Mouse (Mus musculus): ENCODE measurements around the gene Slc50a1. TPM values are rescaled to one million over a fixed set of nuclear protein-coding genes. Genes with fewer than 3 reads are reported as not detected.

The Slc50a1 gene
- total RNA-seq, 2 experiments from 2014 or later, result 62.4 to 63.1 TPM

DNA sequence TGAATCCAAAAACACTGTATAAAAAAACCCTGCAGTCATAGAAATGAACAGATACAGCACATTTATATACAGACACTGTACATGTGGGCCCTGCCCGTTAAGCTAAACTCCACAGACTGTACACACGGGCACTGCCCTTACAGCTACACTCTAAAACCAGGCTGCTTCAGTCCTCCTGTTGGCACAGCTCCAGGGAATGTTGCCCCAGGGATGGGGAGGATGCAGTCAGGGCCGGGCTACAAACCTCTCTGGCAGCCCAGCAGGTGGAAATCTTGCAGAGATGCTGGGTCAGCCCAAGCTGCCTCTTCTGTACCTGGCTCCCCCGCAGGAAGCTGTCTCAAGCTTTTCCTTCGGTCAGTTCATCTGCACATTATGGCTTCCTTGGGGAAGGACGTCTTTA, 1.4 kb upstream of the Slc50a1 start:
- DNase-seq (ENCODE audit: low spot score in 2 of 2), result no peak

DNA sequence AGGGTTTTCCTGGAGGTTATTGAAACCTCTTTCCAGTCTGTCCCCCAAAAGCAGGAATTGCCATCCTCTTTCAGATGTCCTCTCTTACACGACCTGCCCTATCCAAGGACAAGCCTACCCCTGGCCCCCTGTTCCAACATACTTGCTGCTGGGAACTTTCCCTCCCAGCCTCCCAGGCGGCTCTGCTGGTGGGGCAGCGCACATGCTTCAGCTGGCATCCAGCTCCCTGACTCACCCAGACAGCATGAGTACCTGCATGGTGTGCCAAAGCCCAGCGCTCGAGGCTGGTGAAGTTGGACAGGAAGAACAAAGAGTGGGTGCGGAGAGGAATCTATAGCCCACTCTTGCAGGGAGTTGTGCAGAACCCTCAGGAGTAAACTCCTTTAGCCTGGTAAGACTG, 521 bp upstream of the Slc50a1 start:
- DNase-seq (ENCODE audit: low spot score in 2 of 2), result no peak

DNA sequence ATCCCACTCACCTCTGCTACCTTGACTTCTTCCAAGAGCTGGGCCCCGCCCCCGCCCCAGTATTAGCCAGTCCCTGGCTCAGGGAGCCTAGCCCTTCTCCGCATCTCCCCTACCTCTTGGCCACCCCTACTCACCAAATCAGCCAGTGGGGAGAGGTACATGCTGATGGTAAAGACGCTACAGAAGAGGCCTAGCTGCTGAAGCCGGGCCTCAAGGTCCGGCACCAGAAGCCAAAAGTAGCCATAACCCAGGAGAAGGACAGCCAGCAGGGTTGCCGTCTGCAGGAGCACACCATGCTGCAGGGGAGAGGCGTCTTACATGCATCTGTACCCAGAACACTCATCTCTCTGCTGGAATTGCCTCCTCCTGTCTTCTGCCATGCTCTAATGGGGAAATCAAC, 1.5 kb downstream of the Slc50a1 start:
- no peak for DNase-seq (ENCODE audit: low spot score in 2 of 2)

DNA sequence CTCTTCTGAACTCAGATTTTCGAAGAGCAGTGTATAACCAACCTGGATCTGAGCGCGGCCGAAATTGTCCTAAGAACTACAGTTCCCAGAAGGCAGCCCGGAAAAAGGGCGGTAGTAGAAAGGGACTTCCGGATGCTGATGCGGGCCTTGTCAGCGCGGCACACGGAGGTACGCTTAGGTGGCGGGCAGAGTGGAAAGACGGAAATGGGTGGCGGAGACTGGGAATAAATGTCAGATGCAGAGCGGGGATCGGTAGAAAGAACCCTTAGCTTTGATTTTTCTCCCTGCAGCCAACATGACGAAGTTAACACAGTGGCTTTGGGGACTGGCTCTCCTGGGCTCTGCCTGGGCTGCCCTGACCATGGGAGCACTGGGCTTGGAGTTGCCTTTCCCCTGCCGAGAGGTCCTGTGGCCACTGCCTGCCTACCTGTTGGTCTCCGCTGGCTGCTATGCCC, 3.9 kb downstream of the Slc50a1 start:
- no peak for DNase-seq (ENCODE audit: low spot score in 2 of 2)

DNA sequence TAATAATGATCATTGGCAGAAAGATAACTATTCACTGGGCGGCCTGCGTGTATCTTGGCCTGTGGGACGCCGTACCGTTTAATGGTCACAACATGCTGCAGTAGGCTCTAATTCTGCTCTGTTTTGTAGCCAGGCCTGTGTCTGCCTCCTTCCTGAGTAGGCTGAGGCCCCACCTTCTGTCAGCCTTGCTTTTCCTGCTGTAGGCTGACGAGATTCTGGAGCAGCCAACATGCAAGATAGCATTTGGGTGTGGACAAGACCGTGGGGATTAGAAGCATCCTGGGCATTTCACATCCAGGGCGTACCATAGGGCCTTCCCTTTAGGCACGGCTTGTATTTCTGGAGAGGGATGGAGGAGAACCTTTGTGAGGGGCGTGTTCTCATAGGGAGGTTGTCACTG, 8.0 kb downstream of the Slc50a1 start:
- no peak for DNase-seq (ENCODE audit: low spot score in 2 of 2)

DNA sequence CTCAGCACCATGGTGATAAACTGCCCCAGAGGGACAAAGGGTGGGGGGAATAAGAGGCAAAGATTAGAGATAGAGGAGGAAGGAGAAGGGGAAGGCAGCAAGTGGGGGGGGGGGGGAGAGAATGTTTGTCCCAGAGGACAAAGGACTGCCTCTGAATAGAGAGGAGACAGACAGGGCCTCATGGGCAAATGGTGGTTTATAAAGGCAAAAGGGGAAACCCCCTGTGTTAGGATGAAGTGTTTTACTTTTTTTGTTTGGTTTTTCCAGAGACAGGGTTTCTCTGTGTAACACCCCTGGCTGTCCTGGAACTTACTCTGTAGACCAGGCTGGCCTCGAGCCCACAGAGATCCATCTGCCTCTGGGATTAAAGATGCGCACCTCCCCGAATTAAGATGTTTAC, 10.2 kb downstream of the Slc50a1 start:
- no peak for DNase-seq (ENCODE audit: low spot score in 2 of 2)

DNA sequence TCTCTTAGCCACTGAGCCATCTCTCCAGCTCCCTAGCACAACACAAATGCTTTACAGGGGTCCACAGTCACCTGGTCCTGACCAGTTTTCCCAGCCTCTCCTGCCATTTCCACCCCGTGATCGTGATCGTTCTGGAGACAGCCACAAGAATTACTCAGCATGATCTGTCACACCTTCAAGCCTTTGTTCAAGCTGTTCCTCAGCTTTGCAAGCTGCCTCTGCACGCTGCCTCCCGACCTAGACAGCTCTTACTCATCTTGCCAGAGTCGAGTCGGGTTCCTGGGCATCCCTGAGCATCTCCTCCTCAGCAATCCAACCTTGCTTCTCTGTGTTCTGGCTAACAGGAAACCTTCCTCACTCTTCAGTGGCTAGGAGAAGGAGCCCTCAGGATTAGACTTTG, 11.3 kb downstream of the Slc50a1 start, which contains the start of gene Dpm3:
Gene Dpm3, plus strand, starts transcription at position 283 of the 400 bp plus-strand sequence.
- DNase-seq (ENCODE audit: low spot score in 2 of 2), result no peak

DNA sequence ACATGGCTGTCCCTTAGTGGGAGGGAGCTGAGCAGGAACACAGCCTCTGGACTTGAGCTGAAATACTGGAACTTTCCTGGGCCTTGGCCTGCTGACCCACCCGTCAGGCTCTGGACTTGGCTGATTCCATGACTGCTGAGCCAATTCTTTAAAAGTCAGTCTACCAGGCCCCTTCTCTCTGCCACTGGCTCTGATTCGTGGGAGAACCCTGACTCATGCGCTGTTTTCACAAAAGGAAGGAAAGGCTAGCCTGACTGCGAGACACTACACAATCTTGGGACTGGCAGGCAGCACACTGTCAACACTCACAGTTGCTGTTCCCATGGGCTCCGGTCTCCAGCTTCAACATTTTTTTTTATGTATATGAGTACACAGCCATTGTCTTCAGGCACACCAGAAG, 14.2 kb downstream of the Slc50a1 start:
- no peak for DNase-seq (ENCODE audit: low spot score in 2 of 2)

DNA sequence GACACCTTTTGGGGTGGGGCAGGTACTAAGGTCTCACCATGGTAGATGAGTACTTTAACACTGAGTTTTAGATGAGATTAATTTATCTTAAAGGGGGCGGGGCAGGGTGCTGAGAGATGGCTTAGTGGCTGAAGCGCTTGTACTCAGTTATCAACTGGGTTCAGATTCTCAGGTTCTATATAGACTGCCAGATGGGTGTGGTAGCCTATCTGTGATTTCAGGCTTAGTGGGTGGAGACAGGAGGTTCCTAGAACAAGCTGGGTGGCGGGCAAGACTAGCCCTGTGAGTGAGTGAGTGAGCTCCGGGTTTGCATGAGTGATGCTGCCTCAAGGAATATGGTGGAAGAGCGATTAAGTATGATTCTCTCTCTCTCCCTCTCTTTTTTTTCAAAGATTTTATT, 15.4 kb downstream of the Slc50a1 start:
- DNase-seq (ENCODE audit: low spot score in 2 of 2), result no peak

DNA sequence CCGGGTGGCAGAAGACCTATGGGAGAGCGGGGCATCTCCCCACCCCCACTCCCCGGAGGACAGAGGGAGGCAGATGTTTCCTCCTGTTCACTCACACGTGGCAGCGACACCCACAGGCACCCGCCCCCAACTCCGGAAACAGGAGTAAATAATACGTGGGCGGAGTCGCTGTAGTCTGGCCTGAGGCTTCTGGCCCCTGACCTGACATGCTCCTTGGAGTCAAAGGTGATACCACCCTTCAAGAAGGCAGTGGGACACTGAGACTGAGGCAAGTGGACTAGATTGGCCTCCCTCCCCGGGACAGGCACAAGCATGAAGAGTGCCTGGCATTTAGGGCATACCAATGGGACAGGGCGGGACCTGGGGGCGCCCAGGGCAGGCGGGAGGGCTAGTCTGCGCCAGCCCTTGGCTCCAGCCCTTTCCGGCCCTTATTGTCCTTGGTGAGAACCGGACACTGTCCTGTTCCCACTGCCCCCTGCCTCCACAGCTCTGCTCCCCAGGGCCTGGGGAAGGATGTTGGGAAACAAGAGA, 18.9 kb downstream of the Slc50a1 start:
- no peak for DNase-seq (ENCODE audit: low spot score in 2 of 2)

DNA sequence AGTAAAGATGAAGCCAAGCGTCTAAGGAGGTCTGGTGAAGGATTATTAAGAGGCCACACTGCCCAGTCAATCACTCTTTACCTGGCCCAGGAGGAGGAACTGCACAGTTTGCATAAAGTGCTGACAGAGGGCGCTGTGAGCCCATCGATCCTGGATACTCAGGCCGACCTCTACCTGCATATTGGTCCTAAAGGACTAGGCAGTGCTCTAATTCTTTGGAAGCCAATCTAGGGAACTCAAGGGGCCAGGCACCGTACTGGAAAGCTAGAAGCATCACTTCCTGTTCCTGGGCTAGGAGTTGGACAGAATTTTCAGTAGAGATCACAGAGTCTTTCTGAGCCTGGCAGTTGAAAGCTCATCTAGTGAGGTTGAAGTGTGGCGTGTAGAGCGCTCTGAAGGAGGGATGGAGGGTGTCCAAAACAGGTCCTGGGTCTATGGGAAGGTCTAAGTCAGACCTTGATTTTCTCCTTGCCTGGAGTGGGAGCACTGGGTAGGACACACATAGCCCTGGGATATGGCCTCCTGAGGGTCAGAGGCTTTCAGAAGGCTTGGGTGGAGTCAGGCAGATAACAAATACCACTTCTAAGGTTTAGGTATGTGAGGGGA, 19.8 kb downstream of the Slc50a1 start:
- no peak for DNase-seq (ENCODE audit: low spot score in 2 of 2)

DNA sequence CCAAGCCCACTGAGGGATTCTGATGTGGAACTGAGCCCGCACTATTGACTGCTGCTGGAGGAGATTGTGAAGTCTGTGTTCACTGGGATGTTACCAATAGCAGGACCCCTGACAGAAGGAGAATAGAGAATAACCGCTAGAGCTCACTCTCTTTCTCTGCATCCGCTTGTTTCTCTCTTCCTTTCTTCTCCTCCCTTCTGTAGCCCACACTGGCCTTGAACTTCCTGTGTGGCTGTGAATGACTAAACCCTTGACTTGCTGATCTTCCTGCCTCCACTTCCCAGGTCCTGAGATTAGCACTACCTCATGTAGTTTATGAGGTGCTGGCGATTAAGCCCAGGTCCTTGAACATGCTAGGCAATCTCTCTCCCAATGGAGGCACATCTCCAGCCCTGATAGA, 22.9 kb downstream of the Slc50a1 start:
- no peak for DNase-seq (ENCODE audit: low spot score in 2 of 2)

DNA sequence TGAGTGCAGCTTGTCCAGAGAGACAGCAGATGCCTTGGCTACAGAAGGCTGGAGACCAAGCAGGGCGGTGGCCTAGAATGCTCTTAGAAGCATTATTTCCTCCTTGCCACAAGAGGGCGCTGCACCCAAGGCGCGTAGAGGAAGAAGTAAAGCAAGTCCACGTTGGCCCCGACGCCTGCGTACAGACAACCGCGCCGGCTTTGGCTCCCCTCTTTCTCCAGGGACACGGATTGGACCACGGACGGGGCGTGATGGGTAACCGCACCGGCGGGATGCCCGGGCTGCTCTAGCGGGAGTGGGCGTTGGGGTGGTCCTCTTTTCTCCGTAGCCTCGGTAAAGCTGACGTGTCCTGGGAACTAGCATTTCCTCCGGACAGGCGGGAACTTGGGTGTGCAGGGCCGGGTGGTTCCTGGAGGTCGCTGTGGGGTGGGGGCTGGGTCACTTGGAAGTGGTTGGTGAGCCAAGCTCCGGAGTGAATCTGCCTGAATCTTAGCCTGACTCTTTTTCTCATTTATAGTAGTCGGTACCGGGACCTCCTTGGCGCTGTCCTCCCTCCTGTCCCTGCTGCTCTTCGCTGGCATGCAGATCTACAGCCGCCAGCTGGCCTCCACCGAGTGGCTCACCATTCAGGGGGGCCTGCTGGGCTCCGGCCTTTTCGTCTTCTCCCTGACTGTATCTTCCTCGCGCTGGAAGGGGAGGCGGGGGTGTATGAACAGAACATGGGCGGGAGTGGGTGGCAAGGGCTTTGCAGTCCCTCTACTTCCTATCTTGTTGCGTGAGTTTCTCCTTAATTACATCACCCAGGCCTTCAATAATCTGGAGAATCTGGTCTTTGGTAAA, 23.9 kb downstream of the Slc50a1 start, which contains the start of gene Trim46:
Gene Trim46, minus strand, starts transcription at position 49 of the 840 bp plus-strand sequence.
- DNase-seq (ENCODE audit: low spot score in 2 of 2), result peak; percentile 66 to 81

DNA sequence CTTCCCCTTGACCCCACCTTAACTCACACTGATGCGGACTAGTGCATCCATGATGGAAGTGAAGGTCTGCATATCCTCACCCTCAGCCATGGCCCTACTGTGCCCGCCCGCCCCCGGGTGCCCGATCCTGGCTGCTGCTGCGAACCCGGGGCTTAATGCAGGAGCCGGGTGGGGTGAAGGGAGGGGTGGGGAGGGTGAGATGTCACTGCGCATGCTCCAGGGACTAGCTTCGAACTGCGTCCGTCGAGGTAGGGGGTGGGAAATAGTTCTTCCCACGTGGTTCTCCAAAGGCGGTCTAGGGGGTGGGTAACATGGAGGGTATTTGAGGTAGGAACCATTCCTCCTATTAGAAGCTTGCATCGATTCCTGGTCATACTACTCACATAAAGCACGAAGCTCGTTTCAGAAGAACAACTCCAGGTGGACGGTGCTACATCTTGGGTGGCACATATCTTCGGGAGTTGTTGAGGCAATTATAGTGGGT, 24.6 kb downstream of the Slc50a1 start, which contains the start of gene Krtcap2:
Gene Krtcap2, plus strand, starts transcription at position 279 of the 484 bp plus-strand sequence.
- no peak for DNase-seq (ENCODE audit: low spot score in 2 of 2)

DNA sequence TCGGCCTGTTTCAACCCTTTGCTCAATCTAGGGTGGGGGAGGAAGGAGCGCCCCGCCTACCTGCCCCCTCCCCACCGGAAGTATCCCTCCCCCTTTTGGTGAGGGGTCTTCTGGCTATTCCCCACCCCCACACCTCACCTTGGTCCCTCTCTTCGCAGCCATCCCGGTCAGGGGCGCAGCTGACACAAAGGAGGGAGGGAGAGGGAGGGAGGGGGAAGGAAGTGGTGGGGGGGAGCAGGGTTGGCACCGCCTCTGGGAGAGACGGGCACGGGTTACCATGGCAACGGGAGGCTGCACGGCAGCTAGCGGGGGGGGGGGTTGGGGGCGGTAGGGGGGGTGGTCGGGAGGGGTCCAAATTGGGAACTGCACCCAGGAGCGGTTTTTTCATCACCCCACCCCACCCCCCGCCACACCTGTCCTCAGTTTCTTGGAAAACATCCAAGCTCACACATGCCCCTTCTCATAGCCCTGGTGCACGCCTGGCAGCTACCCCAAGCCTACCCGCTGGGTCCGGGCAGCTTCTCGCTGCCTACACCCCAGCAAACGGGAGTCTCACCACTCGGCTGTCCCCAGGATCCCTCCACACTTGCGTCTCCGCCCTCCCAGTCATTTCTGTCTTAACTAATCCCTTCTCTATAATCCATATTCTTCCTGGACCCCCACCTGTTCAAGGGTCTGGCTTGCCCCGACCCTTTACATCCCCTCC, 25.2 kb downstream of the Slc50a1 start:
- no peak for DNase-seq (ENCODE audit: low spot score in 2 of 2)

DNA sequence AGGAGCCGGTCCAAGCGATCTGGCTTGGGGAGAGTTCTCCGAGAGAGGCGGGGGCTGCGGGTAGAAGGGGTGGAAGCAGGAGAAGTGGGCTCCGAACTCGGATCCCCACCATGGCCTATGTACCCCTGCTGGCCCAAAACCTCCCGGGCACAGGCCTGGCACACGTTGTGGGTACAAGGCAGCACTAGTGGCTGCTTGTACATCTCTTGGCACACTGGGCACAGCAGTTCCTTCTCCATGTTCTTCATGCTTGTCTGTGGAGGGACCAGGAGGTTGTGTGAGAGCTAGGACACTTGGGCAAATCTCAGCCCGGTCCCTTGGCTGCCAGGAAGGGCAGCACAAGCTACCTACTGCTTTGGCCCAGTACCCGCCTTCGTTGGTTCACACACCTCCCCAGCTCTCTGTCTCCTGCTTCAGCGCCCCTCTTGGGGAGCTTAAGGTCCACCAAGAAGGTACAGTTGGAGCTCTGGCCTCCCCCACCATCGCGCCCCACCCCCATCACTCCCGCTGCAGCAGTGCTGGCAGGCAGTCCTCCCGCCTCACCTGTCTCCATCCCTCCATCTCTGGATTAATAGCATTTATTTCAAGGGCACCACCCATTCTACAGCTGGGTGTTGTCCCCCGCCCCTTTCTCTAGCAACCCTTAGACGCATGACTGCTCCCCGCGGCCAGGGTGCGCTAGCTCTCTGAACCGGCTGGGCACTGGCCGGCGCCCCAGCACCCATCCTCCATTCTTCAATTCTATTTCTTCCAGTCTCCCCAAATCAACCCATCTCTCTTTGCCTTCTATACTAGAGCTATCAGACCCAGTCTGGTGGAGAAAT, 26.0 kb downstream of the Slc50a1 start:
- no peak for DNase-seq (ENCODE audit: low spot score in 2 of 2)

DNA sequence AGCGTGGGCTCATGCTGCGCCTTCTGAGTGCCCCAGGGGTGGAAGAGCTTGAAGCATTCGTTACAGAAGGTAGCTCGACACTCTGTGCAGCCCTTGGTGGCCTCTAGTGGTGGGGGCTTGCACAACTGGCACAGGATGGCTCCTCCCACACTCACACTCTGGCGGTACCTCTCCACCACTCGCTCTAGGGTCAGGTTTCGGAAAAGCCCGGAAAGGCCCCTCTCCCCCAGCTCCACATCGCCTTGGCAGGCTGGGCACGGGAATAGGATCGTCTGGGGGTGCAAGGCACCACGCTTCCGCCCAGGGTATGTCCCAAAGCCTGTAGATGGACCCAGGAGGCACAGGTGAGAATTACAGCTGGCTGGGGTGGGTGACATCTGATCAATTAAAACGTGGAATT, 26.8 kb downstream of the Slc50a1 start:
- no peak for DNase-seq (ENCODE audit: low spot score in 2 of 2)

DNA sequence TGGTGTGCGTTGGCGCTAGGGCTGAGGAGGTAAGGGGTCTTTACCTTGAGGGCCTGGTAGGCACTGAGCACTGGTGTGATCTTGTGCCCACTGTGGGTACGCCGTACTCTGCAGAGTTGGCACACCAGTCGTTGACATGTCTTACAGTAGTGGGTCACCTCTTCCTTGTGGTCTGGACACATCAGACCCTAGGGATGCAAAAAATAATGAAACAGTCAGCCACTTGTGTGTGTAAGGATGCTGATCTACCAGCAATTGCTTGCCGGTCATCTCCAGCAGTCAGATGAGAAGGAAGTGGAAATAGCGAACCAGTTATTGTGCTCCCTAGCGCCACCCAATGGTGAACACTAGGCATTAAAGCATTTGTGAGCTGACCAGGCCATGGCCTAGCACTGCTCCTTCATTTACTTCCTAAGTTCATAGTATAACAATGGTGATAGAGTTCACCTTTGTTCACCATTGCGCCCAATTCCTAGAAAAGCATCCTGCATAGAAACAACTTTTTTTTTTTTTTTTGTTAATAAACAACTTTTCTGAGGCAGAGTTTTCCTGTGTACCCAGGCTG, 28.0 kb downstream of the Slc50a1 start:
- peak in 1 of 2 experiments; percentile 37 for DNase-seq (ENCODE audit: low spot score in 2 of 2)

DNA sequence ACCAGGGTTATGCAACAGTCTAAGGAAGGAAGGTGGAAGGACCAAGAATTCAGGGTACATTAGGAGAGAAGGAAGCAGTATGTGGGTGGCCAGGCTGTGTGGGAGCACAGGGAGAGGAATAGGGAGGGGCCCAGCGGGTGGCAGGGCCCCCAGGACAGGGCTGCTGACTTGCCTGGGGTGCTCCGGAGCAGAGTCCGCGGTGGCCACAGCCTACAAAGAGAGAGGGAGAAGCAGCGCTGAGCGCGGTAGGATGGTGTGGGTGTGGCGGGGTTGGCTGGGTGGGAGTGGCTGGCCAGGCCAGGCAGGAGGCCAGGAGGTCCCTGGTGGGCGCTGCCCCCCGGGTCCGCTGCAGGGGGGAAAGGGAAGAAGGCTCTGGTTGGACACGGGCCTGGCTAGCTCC, 31.9 kb downstream of the Slc50a1 start:
- no peak for DNase-seq (ENCODE audit: low spot score in 2 of 2)

DNA sequence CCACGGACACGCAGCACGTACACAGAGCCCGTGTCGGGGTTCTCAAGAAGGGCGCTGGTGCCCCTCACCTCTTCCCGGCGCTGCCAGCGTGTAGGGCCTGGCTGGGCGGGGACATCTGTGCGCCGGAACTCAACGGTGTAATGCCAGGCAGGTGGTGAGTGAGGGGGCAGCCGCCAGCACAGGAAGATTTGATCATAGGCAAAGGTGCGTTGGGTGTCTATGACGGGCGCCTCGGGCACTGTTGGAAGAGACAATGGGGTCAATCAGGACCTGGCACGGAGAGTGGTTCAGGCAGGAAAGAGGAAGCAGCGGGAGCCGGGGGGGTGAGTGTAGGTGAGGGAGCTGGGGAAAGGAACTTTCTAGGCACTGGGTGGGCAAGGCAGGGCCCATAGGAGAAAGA, 32.7 kb downstream of the Slc50a1 start:
- no peak for DNase-seq (ENCODE audit: low spot score in 2 of 2)
